Mouse (Mus musculus) intestine, postnatal 0 days (tissue): Measurements from ENCODE around the gene Rgs16. TPM values are rescaled to one million over a fixed set of nuclear protein-coding genes. Genes with fewer than 3 reads are reported as not detected.

Source experiments
- ATAC-seq: fragments of 200-750 bp; cut with Nextera tagmentation; 2 replicates; pipeline ENCODE4 v1.8.0; 2017; ENCODE audit warnings: mild to moderate bottlenecking, moderate TSS enrichment, moderate library complexity
- H3K27ac ChIP-seq: fragments of 300-500 bp; sonication (generic); 2 replicates; pipeline ENCODE4 v1.5.1; 2014; ENCODE audit warnings: mild to moderate bottlenecking, low read depth, low read length, moderate library complexity
- H3K27me3 ChIP-seq: fragments of 300-500 bp; sonication (generic); replicated peaks from 2 replicates; pipeline ENCODE4 v1.6.1; 2014; ENCODE audit warnings: low read length, mixed read lengths; ENCODE audit not compliant: control insufficient read depth, insufficient read depth
- H3K36me3 ChIP-seq: fragments of 300-500 bp; sonication (generic); 2 replicates; pipeline ENCODE4 v1.6.1; 2014; ENCODE audit warnings: mild to moderate bottlenecking, moderate library complexity; ENCODE audit not compliant: control insufficient read depth, insufficient read depth
- H3K4me1 ChIP-seq: fragments of 300-500 bp; sonication (generic); replicated peaks from 2 replicates; pipeline ENCODE4 v1.6.1; 2014; ENCODE audit warnings: antibody characterized with exemption, low read length, mixed read lengths; ENCODE audit not compliant: control insufficient read depth, insufficient read depth
- H3K4me2 ChIP-seq: fragments of 300-500 bp; sonication (generic); replicated peaks from 2 replicates; pipeline ENCODE4 v1.6.1; 2014; ENCODE audit warnings: low read depth, mild to moderate bottlenecking, moderate library complexity
- H3K4me3 ChIP-seq: fragments of 300-500 bp; sonication (generic); 2 replicates; pipeline ENCODE4 v1.5.1; 2014; ENCODE audit warnings: low read depth, low read length
- H3K9ac ChIP-seq: fragments of 300-500 bp; sonication (generic); 2 replicates; pipeline ENCODE4 v1.6.1; 2014; ENCODE audit warnings: mild to moderate bottlenecking, low read depth, low read length
- H3K9me3 ChIP-seq: fragments of 300-500 bp; sonication (generic); 2 replicates; pipeline ENCODE4 v1.6.1; 2016; ENCODE audit warnings: mixed run types; ENCODE audit not compliant: control insufficient read depth
- CTCF ChIP-seq: sonication (generic); IDR thresholded peaks from 2 replicates; pipeline ENCODE4 v1.5.1; 2016; ENCODE audit warnings: low read depth, mild to moderate bottlenecking, control low read depth, antibody characterized with exemption, moderate library complexity
- WGBS: fragments of 180-500 bp; shearing (Covaris S2); extraction: QIAGEN DNeasy Blood & Tissue Kit; methylation state at CpG from one replicate; pipeline ENCODE4 v1.1.7; 2014; 5-methylcytosine and 5-hydroxymethylcytosine counted together
- polyA plus RNA-seq: library from polyadenylated mRNA; unstranded; fragments of >200 nt; fragmentation: Nextera tagmentation; extraction: Ambion mirVana; gene quantifications from 2 replicates; pipeline ENCODE4 v1.2.1, GENCODE M21; 2015

Rgs16 gene
- polyA plus RNA-seq, 1 experiment from 2014 or later = 2.4 TPM

GRCm38 (mm10) chr1:153785608-153786007 lies 45.5 kb downstream of the Rgs16 start:
- 57% methylated on average over 4 of the region's 4 CpGs for WGBS
- Histone ChIP-seq H3K4me2 (no peak overlapping the region), H3K4me3 (no peak overlapping the region), H3K9ac (no peak overlapping the region), H3K36me3 (no peaks in the 10 kb centered on the region), H3K27ac (no peak overlapping the region), H3K27me3 (no peaks in the 10 kb centered on the region), H3K4me1 (no peaks in the 10 kb centered on the region), H3K9me3 (no peaks in the 10 kb centered on the region)
- no peak for ATAC-seq
- no peak for TF ChIP-seq CTCF

- Histone ChIP-seq H3K36me3 (no peaks in the 10 kb centered on the region), H3K9me3 (no peaks in the 10 kb centered on the region), H3K4me3 (no peak overlapping the region), H3K9ac (no peak overlapping the region), H3K27me3 (no peaks in the 10 kb centered on the region), H3K4me1 (no peaks in the 10 kb centered on the region), H3K27ac (no peak overlapping the region), H3K4me2 (no peak overlapping the region)
- no peak for TF ChIP-seq CTCF
- WGBS = 76% methylated on average over 2 of the region's 2 CpGs
- no peak for ATAC-seq
Measured at GRCm38 (mm10) chr1:153790708-153791107, 50.6 kb downstream of the Rgs16 start.

DNA sequence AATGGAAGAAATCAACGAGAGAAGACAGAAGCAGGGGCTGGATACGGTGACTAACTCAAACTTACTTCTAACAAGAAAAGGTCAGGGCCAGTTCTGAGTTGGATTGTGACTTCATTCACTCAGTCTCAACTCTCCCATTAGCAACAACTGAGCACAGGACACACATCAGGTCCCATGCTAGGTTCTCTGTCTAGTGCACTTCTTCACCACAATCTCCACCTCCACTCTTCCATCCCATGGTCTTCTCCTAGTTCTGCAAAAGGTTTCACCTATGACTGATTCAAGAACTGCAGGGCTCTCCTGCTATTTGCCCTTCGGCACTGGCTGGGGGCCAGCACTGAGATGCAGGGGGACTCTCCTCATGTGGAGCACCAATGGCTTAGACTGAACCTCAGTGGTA lies 54.1 kb downstream of the Rgs16 start:
- no peak overlapping the region for H3K27ac ChIP-seq
- WGBS = 84% methylated on average over 3 of the region's 3 CpGs
- ATAC-seq = no peak; the same call in 1 of the 2 replicates
- H3K36me3 ChIP-seq = no peaks in the 10 kb centered on the region
- H3K9ac ChIP-seq = no peak overlapping the region
- no peaks in the 10 kb centered on the region for H3K27me3 ChIP-seq
- no peaks in the 10 kb centered on the region for H3K4me1 ChIP-seq
- H3K9me3 ChIP-seq = no peaks in the 10 kb centered on the region
- no peak overlapping the region for H3K4me3 ChIP-seq
- TF ChIP-seq CTCF = no peak
- H3K4me2 ChIP-seq = no peak overlapping the region

Other genes with a start within 250 kb of the Rgs16 start
- 967 and 1,051 TPM in 2 replicates for gene Npl, start 190.3 kb upstream of the Rgs16 start, polyA plus RNA-seq
- gene Rgs8, start 87.3 kb upstream of the Rgs16 start, polyA plus RNA-seq = 0.07 and 0.17 TPM in 2 replicates
- gene Rnasel, start 9.1 kb downstream of the Rgs16 start, polyA plus RNA-seq = 49.9 and 57.7 TPM in 2 replicates
- 0.04 TPM in 1 of 2 replicates, not detected in the other for gene Rgsl1, start 103.8 kb downstream of the Rgs16 start, polyA plus RNA-seq
- not detected in 2 replicates for gene Teddm1b, start 134.0 kb downstream of the Rgs16 start, polyA plus RNA-seq
- gene Teddm1a, start 151.4 kb downstream of the Rgs16 start, polyA plus RNA-seq = not detected in 2 replicates
- gene Glul, start 159.6 kb downstream of the Rgs16 start, polyA plus RNA-seq = 80.8 and 92.9 TPM in 2 replicates
- gene Teddm2, start 159.9 kb downstream of the Rgs16 start, polyA plus RNA-seq = 0.18 and 0.27 TPM in 2 replicates